Mouse (Mus musculus): ENCODE results near the gene Tmx4. TPM values are rescaled to one million over a fixed set of nuclear protein-coding genes. Genes with fewer than 3 reads are reported as not detected.

Gene Tmx4
- 9.4 and 9.5 TPM in 2 replicates for total RNA-seq (2012; rRNA removed)
- 1 to 10 TPM in 1 of 2 experiments, not detected in 1; 8.3 TPM for polyA plus RNA-seq (2012; ENCODE audit: insufficient read depth in 1 of 2, insufficient read length in 2 of 2, low read depth in 1 of 2, low replicate concordance in 2 of 2, missing spikeins in 1 of 2)

- Histone ChIP-seq H3K27me3 (ENCODE audit: control insufficient read depth in 1 of 2, insufficient read depth in 2 of 2, low read length in 2 of 2) (no peaks in the 10 kb centered on the region), H3K79me2 (ENCODE audit: control insufficient read depth, insufficient read depth, low read length, poor library complexity) (peaks cover 5% of the 10 kb centered on the region; the same call in 1 of the 2 replicates), H3K36me3 (ENCODE audit: control insufficient read depth in 1 of 2, insufficient read depth in 2 of 2, low read length in 2 of 2) (peaks cover 3 to 19% of the 10 kb centered on the region in 2 experiments), H3K9me3 (replicated peaks; ENCODE audit: insufficient read depth, low read length) (no peaks in the 10 kb centered on the region), H3K4me1 (ENCODE audit: control insufficient read depth in 1 of 2, insufficient read depth in 2 of 2, low read length in 2 of 2) (peaks cover 6 to 15% of the 10 kb centered on the region in 2 experiments), H3K27ac (ENCODE audit: control insufficient read depth, low read depth, low read length) (peak within 1 kb of the TSS; percentile 93), H3K9ac (ENCODE audit: control insufficient read depth, low read depth, low read length, poor library complexity, severe bottlenecking) (peak within 1 kb of the TSS; percentile 88), H3K4me3 (ENCODE audit: control insufficient read depth in 1 of 2, insufficient read depth in 1 of 2, low read depth in 2 of 2, low read length in 2 of 2) (peak within 1 kb of the TSS; percentile 78 to 96)
- DNase-seq (ENCODE audit: low read depth, low spot score), result peak; percentile 97
- TF ChIP-seq MYB (IDR thresholded peaks at IDR 0.05; ENCODE audit: low read depth, low read length), result no peak
- no peak for TF ChIP-seq CHD2 (IDR thresholded peaks at IDR 0.05; ENCODE audit: low read length)
- TF ChIP-seq ELF1 (IDR thresholded peaks at IDR 0.05; ENCODE audit: low read depth, low read length), result peak; percentile 89
- TF ChIP-seq POLR2A (IDR thresholded peaks at IDR 0.05; ENCODE audit: control insufficient read depth in 1 of 2, insufficient read depth in 1 of 2, low read depth in 1 of 2, low read length in 2 of 2, poor library complexity in 1 of 2), result peak; percentile 71 to 90
- TF ChIP-seq ZNF384 (IDR thresholded peaks at IDR 0.05; ENCODE audit: low read depth, low read length), result no peak
- no peak for TF ChIP-seq TAL1 (IDR thresholded peaks at IDR 0.05; ENCODE audit: low read length)
- 0 out of 2 replicates have a peak, but pooled peaks have one; percentile 55 for TF ChIP-seq CHD1 (IDR thresholded peaks at IDR 0.05; ENCODE audit: low read depth, low read length)
- peak; percentile 46; the same call in 1 of the 2 replicates for TF ChIP-seq RCOR1 (IDR thresholded peaks at IDR 0.05; ENCODE audit: low read depth, low read length)
- peak; percentile 30; the same call in 1 of the 2 replicates for TF ChIP-seq TCF12 (IDR thresholded peaks at IDR 0.05; ENCODE audit: low read depth, low read length)
- TF ChIP-seq JUND (IDR thresholded peaks at IDR 0.05; ENCODE audit: low read depth, low read length), result no peak
- no peak for TF ChIP-seq ZC3H11A (IDR thresholded peaks at IDR 0.05; ENCODE audit: low read depth, low read length)
- TF ChIP-seq KAT2A (conservative IDR thresholded peaks at IDR 0.05; ENCODE audit: low read depth, low read length), result peak; percentile 9; the same call in 1 of the 2 replicates
- TF ChIP-seq RAD21 (IDR thresholded peaks at IDR 0.05; ENCODE audit: low read depth, low read length), result no peak
- TF ChIP-seq SMC3 (IDR thresholded peaks at IDR 0.05; ENCODE audit: low read depth, low read length), result no peak
- TF ChIP-seq E2F4 (IDR thresholded peaks at IDR 0.05; ENCODE audit: borderline replicate concordance, low read depth, low read length), result 0 out of 2 replicates have a peak, but pooled peaks have one; percentile 42
- peak; percentile 23; the same call in 1 of the 2 replicates for TF ChIP-seq MYC (IDR thresholded peaks at IDR 0.05; ENCODE audit: low read depth, low read length)
- TF ChIP-seq UBTF (IDR thresholded peaks at IDR 0.05; ENCODE audit: borderline replicate concordance, insufficient read depth, low read depth, low read length), result no peak
- peak; percentile 40; the same call in 1 of the 2 replicates for TF ChIP-seq HCFC1 (IDR thresholded peaks at IDR 0.05; ENCODE audit: low read depth, low read length)
- TF ChIP-seq POLR2AphosphoS2 (IDR thresholded peaks at IDR 0.05; ENCODE audit: low read length), result peak; percentile 65
- no peak for TF ChIP-seq USF1 (IDR thresholded peaks at IDR 0.05; ENCODE audit: low read depth, low read length)
- TF ChIP-seq USF2 (IDR thresholded peaks at IDR 0.05; ENCODE audit: borderline replicate concordance in 1 of 2, insufficient read depth in 1 of 2, low read depth in 1 of 2, low read length in 2 of 2), result no peak
- peak; percentile 86 for TF ChIP-seq NELFE (IDR thresholded peaks at IDR 0.05; ENCODE audit: low read depth, low read length)
- no peak for TF ChIP-seq CTCF (IDR thresholded peaks at IDR 0.05 in 2 of 3, conservative IDR thresholded peaks at IDR 0.05 in 1 of 3; ENCODE audit: control insufficient read depth in 1 of 3, insufficient read depth in 1 of 3, low read depth in 2 of 3, low read length in 3 of 3, poor library complexity in 1 of 3, severe bottlenecking in 1 of 3)
- TF ChIP-seq ZMIZ1 (IDR thresholded peaks at IDR 0.05; ENCODE audit: low read depth, low read length), result peak; percentile 39; the same call in 1 of the 2 replicates
- TF ChIP-seq ZKSCAN1 (IDR thresholded peaks at IDR 0.05; ENCODE audit: low read depth, low read length), result no peak
- no peak; a peak in 1 of 4 replicates for TF ChIP-seq EP300 (IDR thresholded peaks at IDR 0.05; ENCODE audit: low read depth in 1 of 2, low read length in 2 of 2)
- TF ChIP-seq GABPA (IDR thresholded peaks at IDR 0.05; ENCODE audit: low read depth, low read length), result 0 out of 2 replicates have a peak, but pooled peaks have one; percentile 29
- TF ChIP-seq POLR2AphosphoS5 (IDR thresholded peaks at IDR 0.05; ENCODE audit: borderline replicate concordance, low read depth, low read length), result 0 out of 2 replicates have a peak, but pooled peaks have one; percentile 23
- peak; percentile 42; the same call in 1 of the 2 replicates for TF ChIP-seq MAX (IDR thresholded peaks at IDR 0.05; ENCODE audit: low read length)
- no peak for TF ChIP-seq MEF2A (IDR thresholded peaks at IDR 0.05; ENCODE audit: extremely low read depth, insufficient replicate concordance, low read depth, low read length, poor library complexity, severe bottlenecking)
- TF ChIP-seq ETS1 (IDR thresholded peaks at IDR 0.05; ENCODE audit: low read depth, low read length), result 0 out of 2 replicates have a peak, but pooled peaks have one; percentile 11
- peak; percentile 39; the same call in 1 of the 2 replicates for TF ChIP-seq GATA1 (IDR thresholded peaks at IDR 0.05; ENCODE audit: low read depth, low read length)
- peak; percentile 73 for TF ChIP-seq TBP (IDR thresholded peaks at IDR 0.05; ENCODE audit: low read depth, low read length)
- TF ChIP-seq MXI1 (IDR thresholded peaks at IDR 0.05; ENCODE audit: low read depth, low read length), result peak; percentile 83
- TF ChIP-seq SIN3A (IDR thresholded peaks at IDR 0.05; ENCODE audit: low read length), result peak; percentile 59
These were observed at the start of gene Tmx4 for GRCm38 (mm10) chr2:134643514-134644300. Tmx4 (minus strand) TSS chr2:134644145.

Data from MEL (cell line).